8 mouse cellular contexts compared by ENCODE assay signal in genomic region chr2:30440701-30441517, GRCm38 (mm10). TPM values are rescaled to one million over a fixed set of nuclear protein-coding genes. Genes with fewer than 3 reads are reported as not detected.
DNase-seq lines count a peak whose midpoint lies in the region; ATAC-seq and TF ChIP-seq lines count a peak whose summit lies in the region.

No protein-coding gene starts in this region.

- TF ChIP-seq CTCF in gastrocnemius, adult 2 months (IDR thresholded peaks at IDR 0.05) = peak; percentile 89
- TF ChIP-seq CTCF in hindbrain, postnatal 0 days (IDR thresholded peaks at IDR 0.05; ENCODE audit: low read depth) = peak; percentile 90

- peak; percentile 51 to 56 for DNase-seq in cerebellum, postnatal 36 days
- DNase-seq in gastrocnemius, adult 2 months = peak; percentile 75
- DNase-seq in hindbrain, postnatal 0 days (ENCODE audit: low spot score) = peak; percentile 94
- DNase-seq in left cerebral cortex, adult 8-10 months (ENCODE audit: low spot score in 2 of 2) = peak; percentile 50 to 51
- peak; percentile 74 for DNase-seq in right cerebral cortex, postnatal 14 days
- peak; percentile 70 to 71 for DNase-seq in urinary bladder, postnatal 4 days (ENCODE audit: low spot score in 2 of 2)

- no peaks in the 10 kb centered on the region for H3K27me3 ChIP-seq in hindbrain, postnatal 0 days (ENCODE audit: insufficient read depth, low read length)

- H3K4me3 ChIP-seq in gastrocnemius, adult 2 months = peak overlapping the region; percentile 76
- no peak overlapping the region for H3K4me3 ChIP-seq in hindbrain, postnatal 0 days (ENCODE audit: low read length)

- peak; percentile 76 for ATAC-seq in activated CD4-positive, CD25-positive, alpha-beta regulatory T cell, adult 4 months
- peak; percentile 67 for ATAC-seq in hindbrain, postnatal 0 days
- ATAC-seq in megakaryocyte, adult 5-6 weeks (ENCODE audit: poor library complexity, severe bottlenecking) = peak; percentile 78

- peak overlapping the region; percentile 35 for H3K4me2 ChIP-seq in hindbrain, postnatal 0 days (ENCODE audit: low read depth, low read length)

- no peaks in the 10 kb centered on the region for H3K9me3 ChIP-seq in hindbrain, postnatal 0 days (ENCODE audit: low read length)

- peak overlapping the region; percentile 98 for H3K27ac ChIP-seq in gastrocnemius, adult 2 months
- peak overlapping the region; percentile 96 for H3K27ac ChIP-seq in hindbrain, postnatal 0 days

- peak overlapping the region; percentile 49; the same call in 1 of the 2 replicates for H3K9ac ChIP-seq in hindbrain, postnatal 0 days (replicated peaks; ENCODE audit: low read length)

- peaks cover 21% of the 10 kb centered on the region for H3K4me1 ChIP-seq in hindbrain, postnatal 0 days (ENCODE audit: insufficient read depth, low read length)

- intact Hi-C loops in gastrocnemius, adult 2 months (cut with DNase I) = loop anchor here (1.0 to 2.0 kb wide), 3 partner anchors 29 to 154 kb away; partner anchors contain the start of genes Cstad and Ier5l

- H3K36me3 ChIP-seq in hindbrain, postnatal 0 days (ENCODE audit: insufficient read depth, low read length) = peaks cover 23% of the 10 kb centered on the region

- 9% methylated on average over 12 of the region's 12 CpGs for WGBS in hindbrain, postnatal 0 days

RNA-seq across cellular contexts. Expression of gene Ptpa, which starts 25.1 kb away (rescaled TPM):
- polyA plus RNA-seq in activated CD4-positive, CD25-positive, alpha-beta regulatory T cell, adult 4 months (2017; shearing (Covaris generic)) = 10 to 100 TPM; 46.4 to 73.2 TPM
- total RNA-seq in gastrocnemius, adult 2 months (2021) = 10 to 100 TPM; 48.9 to 86.1 TPM
- 140 and 156 TPM in 2 replicates for total RNA-seq in hindbrain, postnatal 0 days (2014; rRNA removed)
- polyA plus RNA-seq in hindbrain, postnatal 0 days (2015; fragmentation: Nextera tagmentation; extraction: Ambion mirVana) = 133 and 138 TPM in 2 replicates
- 100 to 1,000 TPM; 174 to 191 (median 186) TPM for total RNA-seq in left cerebral cortex, adult 8-10 months (2022)
- total RNA-seq in megakaryocyte, adult 5-6 weeks (2015) = 68.9 and 69.0 TPM in 2 replicates
- 44.3 and 45.9 TPM in 2 replicates for total RNA-seq in megakaryocyte, adult 5-6 weeks (2017)

RNA-seq across cellular contexts. Expression of gene Crat, which starts 25.3 kb away (rescaled TPM):
- polyA plus RNA-seq in activated CD4-positive, CD25-positive, alpha-beta regulatory T cell, adult 4 months (2017; shearing (Covaris generic)) = 1 to 10 TPM; 2.9 to 3.5 TPM
- 100 to 1,000 TPM; 362 to 422 TPM for total RNA-seq in gastrocnemius, adult 2 months (2021)
- 49.3 and 51.5 TPM in 2 replicates for total RNA-seq in hindbrain, postnatal 0 days (2014; rRNA removed)
- 26.0 and 27.6 TPM in 2 replicates for polyA plus RNA-seq in hindbrain, postnatal 0 days (2015; fragmentation: Nextera tagmentation; extraction: Ambion mirVana)
- total RNA-seq in left cerebral cortex, adult 8-10 months (2022) = 10 to 100 TPM; 52.0 to 65.8 (median 62.6) TPM
- 26.2 and 29.6 TPM in 2 replicates for total RNA-seq in megakaryocyte, adult 5-6 weeks (2015)
- 13.9 and 14.2 TPM in 2 replicates for total RNA-seq in megakaryocyte, adult 5-6 weeks (2017)

RNA-seq across cellular contexts. Expression of gene Ier5l, which starts 33.1 kb away (rescaled TPM):
- under 1 TPM in 1 of 2 experiments, not detected in 1; 0.16 TPM for polyA plus RNA-seq in activated CD4-positive, CD25-positive, alpha-beta regulatory T cell, adult 4 months (2017; shearing (Covaris generic))
- 1 to 10 TPM in 1 of 2 experiments, under 1 TPM in 1; 0.97 to 1.1 TPM for total RNA-seq in gastrocnemius, adult 2 months (2021)
- 26.5 and 30.2 TPM in 2 replicates for total RNA-seq in hindbrain, postnatal 0 days (2014; rRNA removed)
- 2.4 and 2.8 TPM in 2 replicates for polyA plus RNA-seq in hindbrain, postnatal 0 days (2015; fragmentation: Nextera tagmentation; extraction: Ambion mirVana)
- 10 to 100 TPM; 18.3 to 21.6 (median 19.8) TPM for total RNA-seq in left cerebral cortex, adult 8-10 months (2022)
- total RNA-seq in megakaryocyte, adult 5-6 weeks (2015) = 0.18 and 0.40 TPM in 2 replicates
- total RNA-seq in megakaryocyte, adult 5-6 weeks (2017) = 0.99 and 1.1 TPM in 2 replicates

RNA-seq across cellular contexts. Expression of gene Dolpp1, which starts 48.9 kb away (rescaled TPM):
- polyA plus RNA-seq in activated CD4-positive, CD25-positive, alpha-beta regulatory T cell, adult 4 months (2017; shearing (Covaris generic)) = 10 to 100 TPM; 15.3 to 18.3 TPM
- total RNA-seq in gastrocnemius, adult 2 months (2021) = 1 to 10 TPM; 5.3 to 6.1 TPM
- 119 and 122 TPM in 2 replicates for total RNA-seq in hindbrain, postnatal 0 days (2014; rRNA removed)
- 48.2 and 49.4 TPM in 2 replicates for polyA plus RNA-seq in hindbrain, postnatal 0 days (2015; fragmentation: Nextera tagmentation; extraction: Ambion mirVana)
- 10 to 100 TPM; 22.2 to 30.1 (median 27.3) TPM for total RNA-seq in left cerebral cortex, adult 8-10 months (2022)
- total RNA-seq in megakaryocyte, adult 5-6 weeks (2015) = 5.3 and 6.0 TPM in 2 replicates
- total RNA-seq in megakaryocyte, adult 5-6 weeks (2017) = 11.5 and 16.8 TPM in 2 replicates

Comparison
In these comparisons a context has a peak if more than half of its experiments do, and no peak if none do; other contexts are left out.
1. RNA of gene Ier5l, which starts 33.1 kb away (total RNA-seq): 26.5 to 30.2 TPM in hindbrain, postnatal 0 days and 18.3 to 21.6 TPM in left cerebral cortex, adult 8-10 months; 0.97 to 1.1 TPM in gastrocnemius, adult 2 months and 0.18 to 1.1 TPM in megakaryocyte, adult 5-6 weeks; every median in the first group is over 4 times any median in the second.
2. Peak in every context shown above with its lines, with median percentiles within 50 percentile points of each other: ATAC-seq and DNase-seq.